Mouse (Mus musculus) liver, postnatal 0 days (tissue): ENCODE measurements at regions not wholly inside any gene's neighbourhood (a gene's known extent, or its start where the extent isn't known, plus 50 kb on each side); places are given as distances from the start of the nearest gene placed in this dataset.

Source experiments
- CTCF ChIP-seq: sonication (generic); IDR thresholded peaks from 2 replicates; pipeline ENCODE4 v1.5.1; 2016; ENCODE audit warnings: antibody characterized with exemption, low read depth
- EP300 ChIP-seq: IDR thresholded peaks from 2 replicates; pipeline ENCODE4 v1.6.1; 2016; ENCODE audit warnings: antibody characterized with exemption, low read depth, mild to moderate bottlenecking

DNA sequence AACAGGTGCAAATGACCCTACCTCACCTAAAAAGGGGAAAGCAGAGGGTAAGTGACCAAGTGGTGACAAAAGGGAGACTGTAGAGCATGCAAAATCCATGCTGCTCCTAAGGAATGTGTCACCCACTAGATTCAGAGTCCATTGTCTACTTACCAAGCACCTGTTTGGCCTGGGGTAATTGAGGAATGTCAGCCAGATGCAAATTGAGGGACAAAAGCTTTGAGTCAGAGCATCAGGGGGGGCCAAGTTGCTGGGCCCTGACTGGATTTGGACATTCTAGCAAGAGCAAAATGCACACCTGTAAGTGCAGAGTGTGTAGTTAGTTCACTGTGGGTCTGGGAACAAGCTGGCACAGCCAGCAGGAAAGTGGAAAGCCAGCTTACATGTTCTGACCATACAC is 2783.6 kb downstream of the Gm37988 start:
- TF ChIP-seq CTCF (no peak), EP300 (no peak)
